Mouse (Mus musculus): ENCODE measurements at regions not wholly inside any gene's neighbourhood (a gene's known extent, or its start where the extent isn't known, plus 50 kb on each side); places are given as distances from the start of the nearest gene placed in this dataset.

GRCm38 (mm10) chr16:89625253-89625652 is 54.3 kb upstream of the Krtap11-1 start:
- no peak for DNase-seq
